Mouse (Mus musculus) adrenal gland, adult (tissue): ENCODE measurements around the gene Wasf2.

ENCODE experiments used
- DNase-seq, 2 experiments: peaks; one replicate each; pipeline ENCODE4 v3.0.0; 2022 to 2023; ENCODE audit warnings: low spot score in 1 of 2; ENCODE audit not compliant: inconsistent age in 2 of 2

Gene Wasf2

GRCm38 (mm10) chr4:133172451-133172850, 42.1 kb downstream of the Wasf2 start:
- DNase-seq: no peak

DNA sequence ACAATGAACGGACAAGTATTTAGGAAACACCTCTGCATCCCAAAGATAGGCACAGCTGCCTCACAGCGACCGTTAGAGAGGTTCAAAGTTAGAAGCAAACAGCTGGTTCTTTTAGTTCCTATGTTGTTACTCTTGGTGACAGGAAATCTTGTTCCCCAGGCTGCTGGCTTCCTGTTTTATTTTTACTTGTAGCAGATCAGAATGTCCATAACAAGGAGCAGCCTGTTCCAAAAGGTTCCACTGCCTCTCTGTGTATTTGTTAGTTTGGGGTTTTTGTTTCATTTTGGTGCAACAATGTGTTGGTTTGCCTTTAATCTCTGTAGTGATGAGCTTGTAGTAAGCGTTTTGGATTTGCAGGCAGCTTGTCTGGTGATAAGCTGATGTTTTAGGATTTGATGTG, 44.1 kb downstream of the Wasf2 start:
- DNase-seq: no peak

GRCm38 (mm10) chr4:133175274-133175673, 45.0 kb downstream of the Wasf2 start:
- no peak for DNase-seq

- DNase-seq: peak; percentile 43 to 61
Measured at GRCm38 (mm10) chr4:133175998-133176760, 45.9 kb downstream of the Wasf2 start.

DNA sequence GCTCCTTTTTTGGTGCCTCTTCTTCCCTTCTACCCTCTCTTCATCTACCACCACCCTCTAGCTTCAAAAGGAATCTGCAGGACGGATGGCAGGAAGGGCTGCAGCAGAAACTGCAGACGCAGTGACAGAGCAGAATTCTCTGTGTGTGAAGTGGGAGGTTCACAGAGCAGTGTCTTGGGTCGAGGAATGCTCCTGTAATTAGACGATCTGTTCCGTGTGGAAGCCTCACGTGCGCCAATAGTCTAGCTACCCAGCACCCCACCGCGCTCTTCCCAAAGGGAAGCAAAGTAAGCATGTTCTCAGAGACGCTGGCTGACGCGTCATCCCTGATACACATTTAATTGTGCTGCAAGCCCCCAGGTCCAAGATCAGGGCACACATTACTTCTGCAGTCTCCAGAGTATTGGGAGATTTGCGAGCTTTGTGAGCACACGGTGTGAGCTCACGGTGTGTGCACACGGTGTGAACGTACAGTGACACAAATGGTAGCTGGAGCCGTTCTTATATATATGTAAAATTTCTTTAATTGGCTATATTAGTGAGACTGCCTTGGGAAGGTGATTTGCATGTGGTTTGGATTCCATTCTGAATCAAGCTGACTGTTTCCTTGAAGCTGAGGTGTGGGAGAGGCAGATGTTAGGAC, 46.6 kb downstream of the Wasf2 start:
- no peak for DNase-seq

DNA sequence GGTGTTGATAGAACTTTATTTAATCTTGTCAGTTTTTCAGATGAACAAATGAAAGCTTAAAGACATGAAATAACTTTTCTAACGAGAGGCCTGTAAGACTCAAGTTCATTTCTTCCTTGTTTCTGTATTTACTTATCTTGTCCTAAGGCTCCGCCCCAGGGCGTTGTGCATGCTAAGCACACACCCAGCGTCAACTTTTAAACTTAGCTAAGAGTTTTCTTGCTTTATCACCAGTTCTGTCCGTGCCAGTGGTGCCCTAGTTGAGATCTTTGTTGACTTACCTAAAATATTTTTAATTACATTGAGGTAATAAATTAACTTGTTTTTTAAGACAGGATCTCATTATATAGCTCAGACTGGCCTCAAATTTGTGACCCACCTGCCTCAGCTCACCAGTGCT, 48.0 kb downstream of the Wasf2 start:
- DNase-seq: no peak

DNA sequence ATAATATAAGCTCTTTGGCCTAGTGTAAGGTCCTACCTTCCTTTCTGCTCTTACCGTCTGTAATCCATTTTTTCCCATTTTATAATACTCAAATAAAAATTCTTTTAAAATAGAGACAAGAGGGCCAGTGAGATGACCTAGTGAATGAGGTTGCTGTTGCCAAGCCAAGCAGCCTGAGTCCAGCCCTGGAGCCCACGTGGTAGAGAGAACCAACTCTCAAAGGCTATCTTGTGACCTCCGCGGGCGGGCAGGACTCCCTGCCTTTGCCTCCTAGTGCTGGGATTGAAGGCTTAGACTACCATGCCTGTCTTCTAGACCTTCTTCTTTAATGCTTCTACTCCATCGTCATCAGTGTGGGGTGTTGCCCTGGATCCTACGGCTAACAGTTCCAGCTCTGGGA, 49.0 kb downstream of the Wasf2 start:
- DNase-seq: no peak

DNA sequence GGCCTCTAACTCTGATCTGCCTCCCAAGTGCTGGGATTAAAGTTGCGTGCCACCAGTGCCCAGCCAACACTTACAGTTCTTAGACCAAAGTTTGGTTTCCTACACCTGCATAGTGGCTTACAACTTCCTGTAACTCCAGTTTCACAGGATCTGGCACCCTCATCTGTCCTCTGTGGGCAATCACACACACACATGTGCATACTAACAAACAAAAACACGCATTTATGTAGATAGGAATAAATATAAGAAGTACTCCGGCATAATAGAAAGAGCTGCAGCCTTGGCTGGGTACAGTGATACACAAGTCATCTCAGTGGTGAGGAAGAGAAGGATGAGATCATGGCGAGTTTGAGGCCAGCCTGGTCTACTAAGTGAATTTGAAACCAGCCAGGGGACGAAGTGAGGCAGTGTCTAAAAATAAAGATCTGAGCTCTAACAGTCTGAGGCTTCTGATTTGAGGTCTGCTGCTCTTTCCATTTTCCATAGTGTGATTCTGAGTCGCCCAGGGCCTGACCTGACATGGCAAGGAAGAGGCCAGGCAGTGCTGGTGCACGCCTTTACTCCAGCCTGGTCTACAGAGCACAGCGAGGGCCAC, 52.2 kb downstream of the Wasf2 start:
- DNase-seq: no peak

DNA sequence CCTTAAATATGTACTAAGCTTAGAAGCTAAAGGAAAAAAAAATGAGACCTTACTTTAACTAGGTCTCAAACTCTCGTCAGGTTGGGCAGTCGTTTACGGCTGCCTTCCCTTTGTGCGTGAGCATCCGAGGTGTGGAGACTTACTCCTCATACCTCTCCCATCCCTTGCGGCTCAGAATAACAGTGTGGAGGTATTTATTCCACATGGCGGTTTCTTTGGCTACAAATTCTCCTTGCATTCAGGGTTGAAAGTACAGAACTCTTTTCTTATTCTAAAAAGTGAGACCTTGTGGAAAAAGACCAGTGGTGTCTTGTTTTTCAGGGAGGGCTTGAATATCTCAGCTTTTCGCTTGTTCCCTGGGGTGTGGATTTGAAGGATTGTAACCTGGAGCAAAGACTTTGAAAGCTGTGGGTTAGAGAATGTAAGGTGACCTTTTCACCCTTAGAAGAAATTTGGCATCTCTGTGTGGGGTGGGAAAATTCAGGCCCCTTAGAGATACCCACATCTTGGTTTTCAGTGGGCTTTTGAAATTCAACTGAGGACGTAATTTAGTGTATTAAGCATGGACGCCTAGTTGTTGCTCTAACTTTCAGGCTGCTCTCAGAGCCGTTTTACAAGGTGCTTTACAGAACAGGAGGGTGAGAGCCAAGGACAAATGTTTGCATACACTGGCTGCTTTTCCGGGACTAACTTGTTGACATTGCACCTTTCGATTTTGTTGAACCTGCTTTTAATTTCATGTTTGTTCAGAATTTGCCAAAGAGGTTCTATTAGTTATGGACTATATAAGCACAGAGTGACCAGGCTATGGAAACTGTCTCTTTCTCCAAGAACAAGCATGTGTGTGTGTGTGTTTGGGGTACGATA, 54.0 kb downstream of the Wasf2 start:
- DNase-seq: no peak

DNA sequence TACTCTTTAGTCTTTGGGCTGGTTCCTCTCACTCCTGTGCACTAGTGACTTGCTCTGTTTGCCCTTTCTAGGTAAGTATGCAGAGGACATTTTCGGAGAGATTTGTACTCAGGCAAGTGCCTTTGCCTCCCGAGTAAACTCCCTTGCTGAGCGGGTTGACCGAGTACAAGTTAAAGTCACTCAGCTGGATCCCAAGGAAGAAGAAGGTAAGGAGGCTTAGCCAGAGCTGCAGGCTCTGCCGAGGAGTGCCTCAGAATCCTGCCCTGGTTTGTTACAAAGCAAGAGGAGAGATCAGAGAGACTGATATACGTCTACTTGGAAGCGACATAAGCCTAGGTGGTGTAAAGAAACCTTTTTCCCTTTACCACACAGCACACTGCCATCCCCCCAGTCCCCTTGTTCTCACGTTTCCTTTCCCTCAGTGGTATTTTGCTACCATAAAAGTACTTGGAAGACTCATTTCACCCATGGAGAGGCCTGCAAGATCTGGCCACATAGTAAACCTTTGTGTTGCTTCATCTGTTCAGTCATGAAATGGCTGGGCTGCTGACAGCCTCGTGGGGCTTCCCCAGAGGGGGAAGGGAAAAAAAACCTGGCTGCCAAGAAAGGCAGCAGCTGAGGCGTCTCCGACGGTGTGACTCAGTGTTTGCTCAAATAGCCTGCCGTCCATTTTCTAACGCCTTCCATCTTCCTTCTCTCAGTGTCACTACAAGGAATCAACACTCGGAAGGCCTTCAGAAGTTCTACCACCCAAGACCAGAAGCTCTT, 54.8 kb downstream of the Wasf2 start:
- DNase-seq: peak in 1 of 2 experiments; percentile 69

GRCm38 (mm10) chr4:133185893-133186292, 55.6 kb downstream of the Wasf2 start:
- DNase-seq: no peak

- no peak for DNase-seq
Measured at GRCm38 (mm10) chr4:133186856-133187255, 56.6 kb downstream of the Wasf2 start.

DNA sequence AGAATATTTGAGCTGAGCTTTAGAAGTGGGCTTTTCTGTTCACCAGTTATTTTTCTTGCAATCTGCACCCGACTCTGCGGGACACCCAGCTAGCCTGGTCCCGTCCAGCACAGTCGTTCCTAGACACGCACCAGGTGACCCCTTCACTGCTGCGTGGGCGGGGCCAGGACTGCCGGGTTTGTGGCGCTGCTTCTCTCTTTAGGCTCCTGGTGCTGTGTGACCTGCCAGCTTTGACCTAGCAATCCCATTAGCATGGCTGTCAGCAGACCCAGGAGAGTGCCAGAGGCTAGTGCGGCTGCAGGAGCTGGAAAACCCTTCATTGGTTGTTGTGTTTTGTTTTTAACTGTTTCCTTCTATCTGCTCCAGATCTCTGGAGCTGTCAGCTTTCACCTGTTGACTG, 59.1 kb downstream of the Wasf2 start:
- no peak for DNase-seq

GRCm38 (mm10) chr4:133194482-133194881, 64.2 kb downstream of the Wasf2 start:
- no peak for DNase-seq

- no peak for DNase-seq
Measured at GRCm38 (mm10) chr4:133195014-133195413, 64.7 kb downstream of the Wasf2 start.

DNA sequence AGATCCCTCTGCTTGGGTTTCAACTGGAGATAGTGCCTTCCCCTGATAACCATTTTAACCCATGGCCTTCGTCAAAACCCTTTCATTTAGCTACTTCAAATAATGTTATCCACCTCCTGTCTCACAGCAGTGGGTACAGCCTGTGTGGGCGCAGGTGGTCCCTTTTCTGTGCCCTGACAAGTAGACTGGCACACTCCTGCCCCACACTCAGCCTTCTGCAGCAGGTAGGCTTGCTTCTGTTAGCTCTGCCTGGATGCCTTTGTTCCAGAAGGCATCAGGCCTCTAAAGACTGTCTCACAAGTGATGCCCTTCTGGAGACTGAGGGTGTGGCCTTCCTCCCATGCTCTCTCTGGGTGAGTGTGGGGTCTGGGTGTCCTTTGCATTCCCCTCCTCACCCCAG, 65.8 kb downstream of the Wasf2 start:
- DNase-seq: no peak

GRCm38 (mm10) chr4:133196852-133197251, 66.5 kb downstream of the Wasf2 start:
- no peak for DNase-seq

- no peak for DNase-seq
Measured at GRCm38 (mm10) chr4:133197355-133197754, 67.0 kb downstream of the Wasf2 start.

GRCm38 (mm10) chr4:133197801-133198286, 67.5 kb downstream of the Wasf2 start:
- DNase-seq: peak; percentile 57 to 71
